Mouse (Mus musculus) CD4-positive, CD25-positive, alpha-beta regulatory T cell, adult 9 weeks (primary cell): ENCODE measurements around the gene Dlst. TPM values are rescaled to one million over a fixed set of nuclear protein-coding genes. Genes with fewer than 3 reads are reported as not detected.

ENCODE experiments used
- polyA plus RNA-seq: library from polyadenylated mRNA; unstranded; fragments of 100-300 nt; shearing (Covaris generic); gene quantifications from one replicate; pipeline ENCODE4 v1.2.1, GENCODE M21; 2017

Gene Dlst
- polyA plus RNA-seq = 121 TPM

DNA sequence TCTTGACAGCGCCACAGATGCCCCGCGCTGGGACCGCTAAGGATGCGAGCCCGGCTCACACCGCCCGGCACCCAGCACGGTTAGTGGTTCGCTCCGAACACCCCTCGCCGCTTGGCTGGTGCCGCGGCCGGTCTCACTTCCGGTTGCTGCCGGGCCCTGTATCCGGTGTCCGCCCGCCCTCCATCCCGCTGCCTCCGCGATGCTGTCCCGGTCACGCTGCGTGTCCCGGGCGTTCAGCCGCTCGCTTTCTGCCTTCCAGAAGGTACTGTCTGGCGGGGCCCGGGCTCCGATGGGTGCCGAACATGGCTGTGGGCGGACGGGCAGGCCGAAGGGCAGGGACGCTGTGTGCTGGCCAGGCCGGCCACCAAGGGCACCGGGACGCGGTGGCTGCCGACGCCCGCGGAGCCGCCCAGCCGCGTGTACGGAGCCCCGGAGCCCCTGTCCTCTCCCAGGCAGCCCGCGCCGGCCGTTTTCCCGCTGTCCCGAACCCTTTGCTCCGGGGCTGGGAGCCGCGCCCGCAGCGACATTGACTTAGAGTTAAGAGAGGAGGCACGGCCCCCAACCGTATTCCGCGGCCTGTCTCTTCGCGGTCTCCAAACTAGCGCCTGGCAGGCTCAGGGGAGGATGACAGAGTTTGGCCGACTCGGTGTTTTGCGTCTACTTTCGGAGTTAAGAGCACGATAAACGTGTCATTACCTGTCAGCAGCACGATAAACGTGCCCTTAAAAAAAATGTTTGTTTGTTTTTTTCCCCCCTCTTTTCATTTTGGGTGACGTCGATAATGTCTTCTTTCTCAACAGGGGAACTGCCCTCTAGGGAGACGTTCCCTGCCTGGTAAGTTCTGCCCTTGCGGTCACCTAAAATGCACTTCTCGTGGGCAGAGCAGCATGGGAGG lies at the start of gene Dlst, which contains the start of gene Prox2:
TSS of gene Dlst (plus strand) at position 136 of the 895 bp plus-strand sequence.
TSS of gene Prox2 (minus strand) at position 62 of the 895 bp plus-strand sequence.

DNA sequence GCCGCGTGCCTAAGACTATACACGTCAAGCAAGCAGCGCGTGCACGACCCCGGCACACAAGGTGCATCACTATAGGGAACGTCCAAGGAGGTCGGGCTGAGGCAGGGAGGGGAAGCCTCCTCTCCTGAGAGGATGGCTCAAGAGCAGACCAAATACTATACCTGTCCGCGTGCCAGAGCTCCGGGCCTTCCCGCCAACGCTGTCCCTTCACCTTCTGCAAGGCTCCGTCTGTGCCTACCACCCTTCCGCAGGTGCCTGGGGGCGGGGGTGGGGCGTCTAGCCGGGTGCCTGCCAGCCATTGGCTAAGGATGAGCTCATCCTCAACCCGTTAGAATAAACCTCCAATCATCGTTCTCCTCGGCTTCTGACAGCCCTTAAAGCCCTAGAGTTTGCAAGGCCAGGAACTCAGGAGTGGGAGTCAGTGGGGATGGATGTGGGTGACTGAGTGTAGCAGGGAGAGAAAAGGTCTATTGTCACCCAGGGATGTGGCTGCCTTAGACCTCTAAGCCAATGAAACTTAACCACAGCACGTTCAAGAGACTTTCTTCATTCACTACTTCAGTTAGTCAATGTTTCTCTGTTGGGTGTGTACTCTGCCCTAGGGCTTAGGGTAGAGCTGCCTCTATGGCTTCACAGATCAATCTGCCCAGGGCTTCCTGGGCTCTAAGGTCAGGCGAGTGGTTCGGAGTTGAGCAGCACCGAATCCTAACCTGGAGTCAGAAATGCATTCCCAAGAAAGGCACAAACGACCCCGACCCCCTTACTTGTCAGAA lies 40.6 kb downstream of the Dlst start, which contains the start of gene Rps6kl1:
TSS of gene Rps6kl1 (minus strand) at position 263 of the 773 bp plus-strand sequence.

DNA sequence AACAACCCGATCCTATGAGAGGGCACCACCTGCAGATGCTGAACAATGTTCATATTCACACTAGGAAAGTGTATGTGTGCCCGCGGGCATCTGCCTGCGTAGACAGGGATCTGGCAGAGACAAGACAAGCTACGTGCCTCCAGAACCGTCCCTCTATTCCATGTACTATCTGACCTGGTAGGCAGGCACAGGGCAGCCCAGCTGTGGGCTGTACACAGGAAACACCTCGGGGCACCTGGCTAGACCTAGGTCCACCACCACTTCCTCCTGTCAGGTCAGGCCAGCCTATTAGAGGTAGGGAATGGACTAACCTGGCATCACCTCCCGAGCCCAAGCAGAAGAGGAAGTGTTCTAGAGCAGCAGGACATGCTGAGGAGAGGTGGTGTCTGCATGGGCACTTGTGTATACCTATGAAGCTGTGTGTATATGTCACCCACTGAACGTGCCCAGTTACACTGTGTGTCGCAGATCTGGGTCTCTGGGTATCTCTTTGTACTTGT lies 67.2 kb downstream of the Dlst start, which contains the start of gene Pgf:
TSS of gene Pgf (minus strand) at position 51 of the 500 bp plus-strand sequence.

Other genes with a start within 250 kb of the Dlst start
- gene Ltbp2, start 234.3 kb upstream of the Dlst start, polyA plus RNA-seq = 0.05 TPM
- gene Fcf1, start 139.9 kb upstream of the Dlst start, polyA plus RNA-seq = 163 TPM
- 56.8 TPM for gene Arel1, start 139.9 kb upstream of the Dlst start, polyA plus RNA-seq
- gene Ylpm1, start 114.5 kb upstream of the Dlst start, polyA plus RNA-seq = 24.7 TPM
- 8.8 TPM for gene Prox2, start 74 bp upstream of the Dlst start, polyA plus RNA-seq
- gene Rps6kl1, start 40.4 kb downstream of the Dlst start, polyA plus RNA-seq = 2.4 TPM
- not detected for gene Pgf, start 67.0 kb downstream of the Dlst start, polyA plus RNA-seq
- 126 TPM for gene Eif2b2, start 108.6 kb downstream of the Dlst start, polyA plus RNA-seq
- 21.5 TPM for gene Mlh3, start 159.8 kb downstream of the Dlst start, polyA plus RNA-seq
- 75.6 TPM for gene Acyp1, start 177.6 kb downstream of the Dlst start, polyA plus RNA-seq
- 0.32 TPM for gene Zc2hc1c, start 177.8 kb downstream of the Dlst start, polyA plus RNA-seq
- gene Nek9, start 228.5 kb downstream of the Dlst start, polyA plus RNA-seq = 11.3 TPM